Mouse (Mus musculus) embryonic facial prominence, embryonic 13.5 days (tissue): ENCODE results near the gene Npepps. TPM values are rescaled to one million over a fixed set of nuclear protein-coding genes. Genes with fewer than 3 reads are reported as not detected.
A peak's percentile ranks its signal among the peaks of the same experiment; 100 is the strongest.

Experiments used
- ATAC-seq: fragments of 200-750 bp; cut with Nextera tagmentation; 2 replicates; pipeline ENCODE4 v1.8.0; 2017; ENCODE audit warnings: low read depth; ENCODE audit not compliant: insufficient number of reproducible peaks, insufficient read depth, low FRiP score, low TSS enrichment
- H3K27ac ChIP-seq: fragments of 300-500 bp; sonication (generic); 2 replicates; pipeline ENCODE4 v1.5.1; 2015; ENCODE audit warnings: moderate library complexity, mild to moderate bottlenecking, inconsistent platforms
- H3K27me3 ChIP-seq: fragments of 300-500 bp; sonication (generic); 2 replicates; pipeline ENCODE4 v1.6.1; 2015; ENCODE audit warnings: mild to moderate bottlenecking, inconsistent platforms
- H3K36me3 ChIP-seq: fragments of 300-500 bp; sonication (generic); 2 replicates; pipeline ENCODE4 v1.6.1; 2015; ENCODE audit warnings: mild to moderate bottlenecking, inconsistent platforms
- H3K4me1 ChIP-seq: fragments of 300-500 bp; sonication (generic); 2 replicates; pipeline ENCODE4 v1.6.1; 2015; ENCODE audit warnings: inconsistent platforms
- H3K4me2 ChIP-seq: fragments of 300-500 bp; sonication (generic); 2 replicates; pipeline ENCODE4 v1.6.1; 2015; ENCODE audit warnings: moderate library complexity, mild to moderate bottlenecking, inconsistent platforms
- H3K4me3 ChIP-seq: fragments of 300-500 bp; sonication (generic); 2 replicates; pipeline ENCODE4 v1.5.1; 2015; ENCODE audit warnings: mild to moderate bottlenecking, inconsistent platforms
- H3K9ac ChIP-seq: fragments of 300-500 bp; sonication (generic); 2 replicates; pipeline ENCODE4 v1.6.1; 2015; ENCODE audit warnings: mild to moderate bottlenecking, inconsistent platforms
- H3K9me3 ChIP-seq: fragments of 300-500 bp; sonication (generic); 2 replicates; pipeline ENCODE4 v1.6.1; 2016; ENCODE audit warnings: inconsistent platforms
- WGBS: fragments of 180-500 bp; shearing (Covaris S2); methylation state at CpG from one replicate; pipeline ENCODE4 v1.1.7; 2015; ENCODE audit warnings: mixed read lengths; 5-methylcytosine and 5-hydroxymethylcytosine counted together
- polyA plus RNA-seq: library from polyadenylated mRNA; unstranded; fragments of >200 nt; fragmentation: Nextera tagmentation; extraction: Ambion mirVana; gene quantifications from 2 replicates; pipeline ENCODE4 v1.2.1, GENCODE M21; 2015

The Npepps gene
- polyA plus RNA-seq, 1 experiment from 2014 or later: 95.4 TPM

DNA sequence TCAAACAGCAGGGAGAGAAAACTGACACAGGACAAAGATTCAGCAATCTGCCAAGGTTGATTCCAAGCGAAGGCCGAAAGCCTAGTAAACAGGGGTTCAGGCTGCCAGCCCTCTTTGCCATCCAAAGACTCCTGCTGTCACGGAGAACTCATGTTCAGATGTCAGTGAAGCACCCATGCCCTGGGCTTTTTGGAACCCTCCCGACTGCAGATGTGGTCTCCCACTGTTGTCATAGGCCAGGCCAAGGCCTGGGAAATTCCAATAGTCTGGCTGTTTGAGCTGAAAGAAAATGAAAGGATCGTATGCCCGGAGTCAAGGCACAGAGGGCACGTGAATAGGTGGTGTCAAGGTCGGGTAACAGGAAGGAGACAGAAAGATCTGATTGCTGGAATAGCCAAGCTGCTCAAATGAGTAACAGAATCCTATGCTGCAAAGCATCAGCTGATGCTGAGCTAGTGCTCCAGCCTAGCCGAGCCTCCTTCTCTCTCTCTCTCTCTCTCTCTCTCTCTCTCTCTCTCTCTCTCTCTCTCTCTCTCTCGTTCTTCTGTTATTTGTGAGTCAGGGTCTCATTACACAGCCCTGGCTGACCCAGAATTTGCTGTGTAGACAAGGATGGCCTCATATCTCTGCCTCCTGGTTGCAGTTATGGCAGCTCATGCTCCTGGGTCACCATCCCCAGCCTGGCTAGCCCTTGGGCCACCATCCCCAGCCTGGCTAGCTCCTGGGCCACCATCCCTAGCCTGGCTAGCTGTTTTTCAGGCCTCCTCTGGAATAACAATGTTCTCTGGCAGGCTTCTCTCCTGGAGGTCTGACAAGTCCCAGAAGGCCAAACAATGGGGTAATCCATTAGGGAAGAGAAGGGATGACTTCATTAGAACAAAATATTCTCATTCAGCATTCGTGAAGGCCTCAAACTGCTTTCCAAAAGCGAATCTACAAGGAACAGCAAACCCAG lies 9.1 kb upstream of the Npepps start:
- 34% methylated on average over 12 of the region's 12 CpGs for WGBS
- H3K27me3 ChIP-seq: no peaks in the 10 kb centered on the region
- H3K4me1 ChIP-seq: peaks cover 6% of the 10 kb centered on the region
- H3K4me3 ChIP-seq: no peak overlapping the region
- no peaks in the 10 kb centered on the region for H3K9me3 ChIP-seq
- H3K4me2 ChIP-seq: no peak overlapping the region
- H3K27ac ChIP-seq: peak overlapping the region; percentile 44; the same call in 1 of the 2 replicates
- no peaks in the 10 kb centered on the region for H3K36me3 ChIP-seq
- no peak for ATAC-seq
- H3K9ac ChIP-seq: peak overlapping the region; percentile 32; the same call in 1 of the 2 replicates

DNA sequence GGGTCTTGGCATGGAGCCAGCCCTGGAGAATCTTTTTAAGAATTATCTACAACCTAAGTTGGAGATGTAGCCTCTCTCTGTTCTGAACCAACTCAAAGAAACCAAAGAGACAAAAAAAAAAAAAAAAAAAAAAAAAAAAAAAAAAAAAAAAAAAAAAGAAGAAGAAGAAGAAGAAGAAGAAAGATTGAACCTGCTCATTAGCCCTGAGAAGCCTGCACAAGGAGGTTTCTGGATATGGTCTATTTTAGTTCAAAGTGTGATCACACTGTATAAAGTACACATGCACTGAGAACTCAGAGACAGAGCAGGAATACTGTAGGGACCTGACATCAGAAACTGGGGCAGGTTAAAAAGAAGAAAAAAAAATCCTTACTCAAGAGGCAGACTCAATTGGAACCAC lies 7.2 kb upstream of the Npepps start:
- ATAC-seq: no peak
- Histone ChIP-seq H3K9ac (no peak overlapping the region), H3K4me1 (peaks cover 6% of the 10 kb centered on the region), H3K36me3 (no peaks in the 10 kb centered on the region), H3K9me3 (no peaks in the 10 kb centered on the region), H3K27ac (no peak overlapping the region), H3K27me3 (no peaks in the 10 kb centered on the region), H3K4me2 (no peak overlapping the region), H3K4me3 (no peak overlapping the region)

DNA sequence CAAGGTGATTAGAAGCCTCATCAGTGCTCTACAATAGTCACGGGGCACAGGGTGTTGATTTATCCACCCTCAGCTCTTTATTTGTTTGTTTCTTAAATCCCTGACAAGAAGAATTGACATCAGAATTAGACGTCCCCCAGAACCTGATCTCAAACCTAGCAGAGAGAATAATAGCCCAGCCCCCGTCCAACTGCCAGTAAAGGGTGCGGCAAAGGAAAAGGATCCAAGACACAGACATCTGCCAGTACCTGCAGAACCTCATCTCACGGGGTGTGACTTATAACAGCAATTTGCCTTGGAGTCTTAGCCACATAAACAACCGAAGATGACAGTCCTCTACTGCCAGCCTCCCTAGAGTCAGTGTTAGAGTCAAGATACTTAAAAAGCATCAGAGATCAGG lies 6.5 kb upstream of the Npepps start:
- no peaks in the 10 kb centered on the region for H3K9me3 ChIP-seq
- H3K4me2 ChIP-seq: no peak overlapping the region
- no peaks in the 10 kb centered on the region for H3K27me3 ChIP-seq
- ATAC-seq: no peak
- H3K9ac ChIP-seq: no peak overlapping the region
- H3K4me1 ChIP-seq: peaks cover 6% of the 10 kb centered on the region
- no peak overlapping the region for H3K4me3 ChIP-seq
- H3K36me3 ChIP-seq: no peaks in the 10 kb centered on the region
- 51% methylated on average over 6 of the region's 6 CpGs for WGBS
- H3K27ac ChIP-seq: no peak overlapping the region

DNA sequence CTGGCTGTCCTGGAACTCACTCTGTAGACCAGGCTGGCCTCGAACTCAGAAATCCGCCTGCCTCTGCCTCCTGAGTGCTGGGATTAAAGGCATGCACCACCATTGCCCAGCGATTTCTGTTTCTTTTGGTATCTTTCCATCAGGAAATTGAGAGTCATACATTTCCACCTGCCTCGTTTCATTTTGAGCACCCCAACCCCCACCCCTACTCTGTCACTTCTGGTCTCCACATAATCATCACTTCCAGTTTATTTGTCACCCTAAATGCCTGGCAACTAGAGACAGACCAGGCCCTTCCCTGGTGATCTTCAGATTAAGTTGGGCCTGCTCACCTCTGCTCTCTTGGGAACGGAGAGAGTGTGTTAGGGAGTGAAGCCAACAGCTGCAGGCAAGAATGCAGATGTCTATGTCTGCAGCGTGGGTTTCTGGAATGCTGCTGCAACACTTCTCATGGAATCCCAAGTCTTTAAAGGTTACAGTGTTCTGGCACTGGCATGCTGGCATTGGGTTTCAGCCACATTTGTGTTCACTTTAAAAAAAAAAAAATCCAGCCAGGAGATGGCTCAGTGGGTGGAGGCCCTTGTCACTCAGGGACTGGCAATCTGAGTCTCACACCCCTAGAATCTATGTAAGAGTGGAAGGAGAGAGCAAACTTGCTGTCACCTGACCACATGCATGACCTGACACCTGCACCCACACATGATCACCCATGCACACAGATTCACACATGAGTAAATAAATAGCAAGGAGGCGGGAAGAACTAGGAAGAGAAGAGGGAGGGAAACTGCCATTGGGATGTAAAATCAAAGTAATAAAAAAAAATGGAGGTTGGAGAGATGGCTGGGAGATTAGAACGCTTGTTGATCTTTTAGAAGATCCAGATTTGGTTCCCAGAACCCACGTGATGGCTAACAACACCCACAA lies 5.7 kb upstream of the Npepps start:
- Histone ChIP-seq H3K4me2 (no peak overlapping the region), H3K4me1 (peaks cover 6% of the 10 kb centered on the region), H3K36me3 (no peaks in the 10 kb centered on the region), H3K9ac (no peak overlapping the region), H3K9me3 (no peaks in the 10 kb centered on the region), H3K4me3 (no peak overlapping the region), H3K27me3 (no peaks in the 10 kb centered on the region), H3K27ac (no peak overlapping the region)
- WGBS: 61% methylated on average over 9 of the region's 9 CpGs
- ATAC-seq: no peak

DNA sequence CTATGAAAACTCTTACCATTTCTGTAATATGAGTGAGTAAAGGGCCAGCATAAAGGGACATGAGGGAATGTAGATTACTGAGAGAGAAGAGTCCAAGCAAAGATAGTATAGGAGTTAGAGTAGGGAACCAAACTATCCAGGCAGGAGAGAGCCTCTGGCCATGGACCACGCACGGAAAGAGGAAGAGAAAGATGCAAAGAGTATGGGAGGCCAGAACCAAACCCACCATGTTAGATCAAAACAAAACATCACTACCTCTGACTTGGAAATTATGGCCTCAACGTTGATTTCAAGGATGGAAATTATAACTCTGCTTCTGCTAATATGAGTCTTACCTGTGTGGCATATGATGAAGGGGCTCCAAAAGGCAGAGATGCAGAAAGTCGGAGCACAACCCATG lies 4.4 kb upstream of the Npepps start:
- peaks cover 9% of the 10 kb centered on the region for H3K4me1 ChIP-seq
- ATAC-seq: no peak
- H3K4me3 ChIP-seq: no peak overlapping the region
- no peak overlapping the region for H3K27ac ChIP-seq
- 73% methylated on average over 4 of the region's 4 CpGs for WGBS
- no peaks in the 10 kb centered on the region for H3K36me3 ChIP-seq
- H3K4me2 ChIP-seq: no peak overlapping the region
- no peaks in the 10 kb centered on the region for H3K9me3 ChIP-seq
- no peaks in the 10 kb centered on the region for H3K27me3 ChIP-seq
- H3K9ac ChIP-seq: no peak overlapping the region

DNA sequence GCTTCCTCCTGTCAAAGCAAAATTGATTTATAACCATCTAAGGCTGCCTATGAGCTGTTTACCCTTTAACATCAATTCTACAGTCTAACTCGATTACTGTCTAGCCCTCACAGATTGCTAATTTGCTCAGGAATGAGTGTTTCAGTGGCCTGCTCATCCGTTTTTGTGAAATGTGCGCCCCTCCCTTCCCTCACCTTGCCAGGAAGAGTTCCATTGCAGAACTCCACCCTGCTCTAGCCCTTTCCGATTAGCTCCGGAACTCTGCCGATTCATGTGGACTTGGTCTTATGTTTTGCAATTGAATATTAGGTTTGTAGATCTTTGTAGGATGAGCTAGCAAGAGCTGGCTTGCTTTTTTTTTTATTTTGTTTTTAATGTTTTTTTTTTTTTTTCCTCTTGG lies 1.7 kb upstream of the Npepps start:
- H3K27ac ChIP-seq: no peak overlapping the region

DNA sequence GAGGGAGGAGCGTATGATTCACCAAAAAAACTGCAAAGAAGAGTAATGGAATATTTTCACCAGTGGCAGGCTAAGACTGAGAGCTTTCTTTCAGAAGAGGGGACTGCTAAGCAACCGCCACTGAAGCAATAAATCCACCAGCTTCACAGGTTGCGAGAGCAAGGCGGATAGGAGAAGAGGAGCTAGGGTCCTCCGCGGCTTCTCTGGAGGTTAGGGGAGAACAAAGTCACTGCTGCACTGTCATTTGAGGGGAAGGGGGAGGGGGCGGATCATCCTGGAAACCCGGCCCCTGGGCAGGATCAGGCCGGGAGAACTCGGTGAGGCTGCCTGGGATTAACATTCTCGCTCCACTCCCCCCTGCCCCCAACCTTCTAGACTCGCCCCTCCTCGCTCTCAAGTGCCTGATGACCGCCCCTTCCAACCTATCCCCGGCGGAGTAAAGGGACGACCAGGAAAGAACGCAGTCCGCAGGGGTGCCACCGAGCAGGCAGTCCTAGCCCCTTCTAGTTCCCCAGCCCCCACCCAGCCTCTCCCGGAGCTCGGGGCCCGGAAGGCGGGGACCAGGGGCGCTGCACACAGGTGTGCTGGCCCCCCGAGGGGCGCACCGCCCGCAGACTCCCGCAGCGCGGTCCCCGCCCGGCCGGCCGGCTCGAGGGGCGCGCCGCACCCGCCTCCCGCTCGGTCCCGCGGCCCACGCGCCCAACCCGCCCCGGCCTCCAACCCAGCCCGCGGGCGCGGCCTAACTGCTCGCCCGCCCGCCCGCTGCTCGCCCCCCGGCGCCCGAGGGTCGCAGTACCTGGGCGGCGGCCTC lies 828 bp downstream of the Npepps start:
- no peaks in the 10 kb centered on the region for H3K27me3 ChIP-seq
- H3K4me3 ChIP-seq: peak overlapping the region; percentile 100
- H3K36me3 ChIP-seq: no peaks in the 10 kb centered on the region
- H3K4me1 ChIP-seq: peaks cover 17% of the 10 kb centered on the region
- WGBS: under 1% methylated on average over 62 of the region's 64 CpGs
- H3K9ac ChIP-seq: peak overlapping the region; percentile 99
- peak overlapping the region; percentile 71 for H3K4me2 ChIP-seq
- peak; percentile 81; the same call in 1 of the 2 replicates for ATAC-seq
- no peaks in the 10 kb centered on the region for H3K9me3 ChIP-seq
- H3K27ac ChIP-seq: peak overlapping the region; percentile 96

More for the DNA sequence above, 1.7 kb upstream of the Npepps start:
- Histone ChIP-seq H3K4me3 (no peak overlapping the region), H3K36me3 (no peaks in the 10 kb centered on the region), H3K4me1 (peaks cover 23% of the 10 kb centered on the region), H3K4me2 (no peak overlapping the region), H3K27me3 (no peaks in the 10 kb centered on the region), H3K9me3 (no peaks in the 10 kb centered on the region), H3K9ac (no peak overlapping the region)
- no peak for ATAC-seq
- 82% methylated on average over 6 of the region's 6 CpGs for WGBS

DNA sequence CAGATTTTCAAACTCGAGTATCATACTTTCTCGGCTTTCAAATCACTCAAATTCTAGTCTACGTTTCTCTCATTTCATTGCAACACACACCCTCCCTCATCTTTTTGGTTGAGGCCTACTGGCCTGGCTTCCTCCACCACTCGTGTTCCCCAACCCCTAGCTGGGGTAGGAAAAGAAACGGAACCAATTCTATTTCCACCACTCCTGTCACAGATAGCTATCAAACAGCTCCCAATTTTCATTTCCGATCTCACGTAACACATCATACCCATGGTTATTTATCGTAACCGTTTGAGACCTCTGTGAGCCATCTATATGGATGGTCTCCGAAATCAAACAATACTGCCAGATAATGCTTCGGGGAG lies 1.4 kb downstream of the Npepps start:
- H3K27ac ChIP-seq: peak overlapping the region; percentile 96; the same call in 1 of the 2 replicates
- H3K36me3 ChIP-seq: no peaks in the 10 kb centered on the region
- peak overlapping the region; percentile 100 for H3K4me3 ChIP-seq
- H3K4me2 ChIP-seq: peak overlapping the region; percentile 71
- H3K27me3 ChIP-seq: no peaks in the 10 kb centered on the region
- ATAC-seq: no peak
- H3K9ac ChIP-seq: peak overlapping the region; percentile 99
- peaks cover 17% of the 10 kb centered on the region for H3K4me1 ChIP-seq
- 14% methylated on average over 11 of the region's 11 CpGs for WGBS
- H3K9me3 ChIP-seq: no peaks in the 10 kb centered on the region

DNA sequence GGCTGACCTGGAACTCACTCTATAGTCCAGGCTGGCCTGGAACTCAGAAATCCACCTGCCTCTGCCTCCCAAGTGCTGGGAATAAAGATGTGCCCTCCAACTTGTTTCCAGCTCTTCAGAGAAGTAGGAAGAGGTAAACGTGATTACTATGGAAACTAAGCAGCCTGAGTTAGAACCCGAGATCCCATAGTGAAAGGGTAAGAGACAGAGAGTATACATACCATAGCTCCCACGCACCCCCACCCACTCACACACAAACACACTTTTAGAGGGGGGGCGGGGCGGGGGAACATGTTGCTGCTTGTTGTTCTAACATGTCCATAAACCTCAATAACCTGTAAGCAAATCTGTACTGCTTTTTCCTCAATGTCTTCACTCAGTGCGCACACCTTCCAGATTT lies 2.0 kb downstream of the Npepps start:
- Histone ChIP-seq H3K36me3 (no peaks in the 10 kb centered on the region), H3K4me3 (peak overlapping the region; percentile 100), H3K4me1 (peaks cover 17% of the 10 kb centered on the region), H3K9ac (peak overlapping the region; percentile 99), H3K27me3 (no peaks in the 10 kb centered on the region), H3K27ac (peak overlapping the region; percentile 96; the same call in 1 of the 2 replicates), H3K4me2 (peak overlapping the region; percentile 71), H3K9me3 (no peaks in the 10 kb centered on the region)
- WGBS: 71% methylated on average over 6 of the region's 6 CpGs
- no peak for ATAC-seq

DNA sequence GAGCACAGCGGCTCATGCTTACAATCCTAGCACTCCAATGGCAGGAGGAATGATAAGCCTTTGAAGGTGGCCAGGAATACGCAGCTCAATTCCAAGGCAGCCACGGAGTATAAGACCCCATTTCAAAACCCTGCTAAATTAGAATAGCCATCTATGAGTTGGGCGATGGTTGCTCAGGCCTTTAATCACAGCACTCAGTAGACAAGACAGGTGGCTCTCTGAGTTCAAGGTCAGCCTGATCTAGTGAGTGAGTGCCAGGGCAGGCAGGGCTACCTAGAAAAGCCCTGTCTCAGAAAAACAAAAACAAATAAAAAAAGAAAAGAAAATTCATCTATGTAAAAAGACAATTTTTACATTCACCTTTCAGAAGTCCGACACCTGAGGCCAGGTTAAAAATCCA lies 3.3 kb downstream of the Npepps start:
- WGBS: 89% methylated on average over 5 of the region's 5 CpGs
- ATAC-seq: no peak
- Histone ChIP-seq H3K27me3 (no peaks in the 10 kb centered on the region), H3K27ac (no peak overlapping the region), H3K9ac (no peak overlapping the region), H3K36me3 (no peaks in the 10 kb centered on the region), H3K4me2 (no peak overlapping the region), H3K4me3 (no peak overlapping the region), H3K9me3 (no peaks in the 10 kb centered on the region), H3K4me1 (peaks cover 17% of the 10 kb centered on the region)

DNA sequence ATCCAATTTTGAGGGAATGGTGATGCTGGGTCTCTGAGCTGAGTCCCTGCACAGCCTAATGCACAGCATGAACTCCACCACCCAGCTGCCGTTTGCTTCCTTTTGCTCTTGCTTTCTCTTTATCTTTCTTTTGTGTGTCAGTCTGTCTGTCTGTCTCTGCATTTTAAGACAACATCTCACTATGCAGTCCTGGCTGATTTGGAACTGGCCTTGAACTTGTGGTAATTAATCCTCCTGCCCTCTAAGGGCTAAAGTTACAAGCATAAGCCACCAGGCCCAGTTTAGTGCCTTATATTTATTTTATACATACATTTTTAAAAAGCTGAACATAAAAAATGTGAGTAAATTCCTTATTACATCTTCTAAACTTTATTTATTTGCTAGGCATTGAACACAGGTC lies 4.4 kb downstream of the Npepps start:
- 71% methylated on average over 1 of the region's 1 CpGs for WGBS
- no peak overlapping the region for H3K27ac ChIP-seq

More for the DNA sequence above, 4.4 kb downstream of the Npepps start:
- H3K4me1 ChIP-seq: peaks cover 17% of the 10 kb centered on the region
- no peaks in the 10 kb centered on the region for H3K9me3 ChIP-seq
- no peaks in the 10 kb centered on the region for H3K27me3 ChIP-seq
- no peak overlapping the region for H3K4me2 ChIP-seq
- no peak overlapping the region for H3K9ac ChIP-seq
- no peaks in the 10 kb centered on the region for H3K36me3 ChIP-seq
- H3K4me3 ChIP-seq: no peak overlapping the region
- no peak for ATAC-seq
